Mouse (Mus musculus): ENCODE measurements around the gene Rnf216.

DNA sequence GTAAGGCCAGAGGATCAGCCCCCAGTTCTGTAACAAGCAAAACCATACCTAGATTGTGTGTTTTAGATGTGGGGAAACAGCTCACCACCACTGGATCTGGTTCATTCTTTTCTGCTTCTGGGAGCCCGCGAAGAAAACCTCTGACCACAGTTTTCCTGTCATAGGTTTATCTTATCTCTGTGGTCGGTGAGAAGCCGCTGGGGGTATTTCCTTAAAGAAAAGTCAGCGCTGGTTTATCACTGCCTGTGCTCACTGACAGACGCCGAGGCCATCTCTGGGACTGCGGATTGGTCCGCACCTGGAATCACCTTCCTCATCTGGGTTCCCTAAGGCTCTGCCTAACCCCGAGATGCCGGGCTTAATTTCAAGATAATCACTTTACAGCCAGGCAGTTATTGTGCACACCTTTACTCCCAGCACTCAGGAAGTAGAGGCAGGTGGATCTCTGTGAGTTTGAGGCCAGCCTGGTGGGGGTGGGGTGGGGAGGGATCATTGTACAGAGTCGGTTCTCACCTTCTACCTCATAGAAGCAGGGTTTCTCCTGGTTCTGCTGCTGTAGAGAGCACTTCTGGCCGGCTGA is 20.2 kb upstream of the Rnf216 start:
- TF ChIP-seq CTCF (IDR thresholded peaks at IDR 0.05; ENCODE audit: borderline replicate concordance, control insufficient read depth, extremely low read depth, insufficient read depth, low read length, poor library complexity) (no peak), POLR2A (IDR thresholded peaks at IDR 0.05; ENCODE audit: control insufficient read depth, extremely low read depth, insufficient read depth, low read length, poor library complexity) (no peak)
